Mouse (Mus musculus) liver (tissue): Measurements from ENCODE around the gene Klk1b11.
"Not testable (repeated sequence)": the region's sequence is repeated elsewhere in the genome, so short reads cannot be mapped to it uniquely, and the experiment has no call there.

Source experiments
- DNase-seq: peaks from one replicate; pipeline ENCODE4 v3.0.0-alpha.2; 2020; ENCODE audit warnings: mixed read lengths

Klk1b11 gene

DNA sequence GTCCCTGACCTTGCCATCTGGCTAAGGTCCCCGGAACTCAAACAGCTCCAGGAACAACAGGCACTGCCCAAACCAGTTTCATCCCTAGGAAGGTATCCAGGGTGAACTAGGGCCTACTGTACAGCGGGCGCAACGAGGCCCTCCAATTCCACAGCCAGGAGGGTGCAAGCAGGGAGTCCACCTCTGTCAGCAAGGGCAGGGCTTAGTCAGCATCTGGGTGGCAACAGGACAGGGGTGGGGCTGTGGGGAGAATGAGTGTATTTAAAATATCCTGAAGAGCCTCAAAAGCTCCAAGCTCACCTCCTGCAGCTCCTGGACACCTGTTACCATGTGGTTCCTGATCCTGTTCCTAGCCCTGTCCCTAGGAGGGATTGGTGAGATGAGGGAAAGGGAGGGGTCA, at the start of gene Klk1b11:
Gene Klk1b11, plus strand, starts transcription at position 301 of the 400 bp plus-strand sequence.
- not testable (repeated sequence) for DNase-seq

DNA sequence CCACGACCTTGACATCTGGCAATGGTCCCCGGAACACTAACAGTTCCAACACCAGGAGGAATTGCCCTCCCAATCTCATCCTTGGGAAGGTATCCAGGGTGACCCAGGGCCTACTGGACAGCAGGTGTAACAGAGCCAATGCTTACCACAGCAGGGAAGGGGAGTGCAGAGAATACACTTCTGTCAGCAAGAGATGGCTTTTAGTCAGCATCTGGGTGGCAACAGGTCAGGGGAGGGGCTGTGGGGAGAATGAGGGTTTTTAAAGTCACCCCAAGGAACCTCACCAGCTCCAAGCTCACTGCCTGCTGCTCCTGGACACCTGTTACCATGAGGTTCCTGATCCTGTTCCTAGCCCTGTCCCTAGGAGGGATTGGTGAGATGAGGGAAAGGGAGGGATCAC, 45.3 kb upstream of the Klk1b11 start, which contains the start of gene Klk1b8:
Gene Klk1b8, plus strand, starts transcription at position 301 of the 400 bp plus-strand sequence.
- DNase-seq: no peak

GRCm38 (mm10) chr7:43952703-43953102, 43.0 kb upstream of the Klk1b11 start:
- no peak for DNase-seq

DNA sequence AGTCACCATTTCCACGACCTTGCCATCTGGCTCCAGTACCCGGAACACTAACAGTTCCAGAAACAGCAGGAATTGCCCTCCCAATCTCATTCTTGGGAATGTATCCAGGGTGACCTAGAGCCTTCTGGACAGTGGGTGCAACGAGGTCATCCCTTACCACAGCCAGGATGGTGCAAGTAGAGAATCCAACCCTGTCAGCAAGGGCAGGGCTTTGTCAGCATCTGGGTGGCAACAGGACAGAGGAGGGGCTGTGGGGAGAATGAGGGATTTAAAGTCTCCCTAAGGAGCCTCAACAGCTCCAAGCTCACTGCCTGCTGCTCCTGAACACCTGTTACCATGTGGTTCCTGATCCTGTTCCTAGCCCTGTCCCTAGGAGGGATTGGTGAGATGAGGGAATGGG, 29.2 kb upstream of the Klk1b11 start, which contains the start of gene Klk1b1:
Gene Klk1b1, plus strand, starts transcription at position 301 of the 400 bp plus-strand sequence.
- no peak for DNase-seq

DNA sequence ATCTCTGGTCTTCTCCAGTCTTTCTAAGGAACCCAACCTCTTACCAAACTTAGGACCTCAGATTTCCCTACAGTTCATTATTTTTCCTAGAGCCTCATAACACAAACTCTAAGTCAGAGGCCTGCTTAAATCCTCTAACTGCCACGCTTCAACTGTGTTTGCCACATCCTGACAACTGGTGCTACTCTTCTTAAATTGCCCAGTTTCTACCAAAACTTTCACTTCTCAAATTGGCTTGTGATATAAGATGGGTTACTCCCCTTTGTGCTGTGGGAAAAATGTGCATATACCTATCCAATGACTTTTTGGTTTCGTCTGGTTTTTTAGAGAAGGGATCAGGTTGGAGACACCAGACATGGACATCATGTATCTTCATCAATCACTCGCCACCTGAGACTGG, 28.6 kb upstream of the Klk1b11 start:
- DNase-seq: no peak

GRCm38 (mm10) chr7:43967612-43968011, 28.1 kb upstream of the Klk1b11 start:
- DNase-seq: no peak

DNA sequence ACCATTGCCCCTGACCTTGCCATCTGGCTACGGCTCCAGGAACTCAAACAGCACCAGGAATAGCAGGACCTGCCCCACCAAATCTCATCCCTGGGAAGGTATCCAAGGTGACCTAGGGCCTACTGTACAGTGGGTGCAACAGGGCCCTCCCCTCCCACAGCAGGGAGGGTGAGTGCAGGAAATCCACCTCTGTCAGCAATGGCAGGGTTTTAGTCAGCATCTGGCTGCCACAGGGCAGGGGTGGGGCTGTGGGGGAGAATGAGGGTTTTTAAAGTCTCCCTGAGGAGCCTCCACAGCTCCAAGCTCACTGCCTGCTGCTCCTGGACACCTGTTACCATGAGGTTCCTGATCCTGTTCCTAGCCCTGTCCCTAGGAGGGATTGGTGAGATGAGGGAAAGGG, 19.9 kb upstream of the Klk1b11 start, which contains the start of gene Klk1b9:
Gene Klk1b9, plus strand, starts transcription at position 301 of the 400 bp plus-strand sequence.
- DNase-seq: not testable (repeated sequence)

DNA sequence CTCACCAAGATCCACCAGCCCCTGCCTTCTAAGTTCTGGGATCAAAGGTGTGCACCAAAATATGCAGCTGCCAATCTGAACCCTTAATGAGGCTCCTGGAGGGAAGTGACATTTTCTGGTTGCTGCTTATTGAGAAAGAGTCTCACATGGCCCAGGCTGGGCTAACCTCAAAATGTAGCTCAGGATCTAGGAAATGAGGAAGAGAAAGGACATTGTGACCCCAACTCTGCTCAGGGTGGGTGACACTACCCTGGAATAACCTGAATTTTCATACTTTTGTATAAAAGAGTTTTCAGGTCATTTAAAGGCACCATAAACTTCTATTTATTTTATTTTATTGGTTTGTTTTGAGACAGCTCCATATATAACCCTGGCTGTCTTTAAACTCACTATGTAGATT, 10.0 kb upstream of the Klk1b11 start:
- DNase-seq: no peak

GRCm38 (mm10) chr7:43994821-43995220, 856 bp upstream of the Klk1b11 start:
- not testable (repeated sequence) for DNase-seq

GRCm38 (mm10) chr7:44004847-44005246, 9.2 kb downstream of the Klk1b11 start:
- no peak for DNase-seq

DNA sequence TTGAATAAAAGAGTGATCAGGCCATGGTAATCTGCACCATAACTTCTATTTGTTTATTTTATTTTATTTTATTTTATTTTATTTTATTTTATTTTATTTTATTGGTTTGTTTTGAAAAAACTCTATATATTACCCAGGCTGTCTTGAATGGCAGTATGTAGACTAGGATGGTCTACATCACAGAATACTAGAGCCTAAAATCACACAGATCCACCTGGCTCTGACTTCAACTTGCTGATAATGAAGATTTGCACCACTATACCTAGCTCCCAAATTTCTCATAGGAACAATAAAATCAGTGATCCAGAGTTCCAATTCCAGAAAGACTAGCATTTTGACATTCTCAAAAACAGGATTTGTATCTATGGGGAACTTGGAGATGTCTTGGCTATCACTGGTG, 16.2 kb downstream of the Klk1b11 start, which contains the start of gene Klk1b26:
Gene Klk1b26, plus strand, starts transcription at position 301 of the 400 bp plus-strand sequence.
- not testable (repeated sequence) for DNase-seq

- DNase-seq: not testable (repeated sequence)
Measured at GRCm38 (mm10) chr7:44014666-44015065, 19.0 kb downstream of the Klk1b11 start.

- no peak for DNase-seq
Measured at GRCm38 (mm10) chr7:44015071-44015470, 19.4 kb downstream of the Klk1b11 start.
